Mouse (Mus musculus) mouse trophoblast stem cell (cell line): Measurements from ENCODE around the gene Prickle2.

Experiments used
- in situ Hi-C, 2 experiments: fragments of 300-500 bp; cut with MseI, MboI; formaldehyde crosslinking; loops; 2 replicates in 1 of 2; 3 replicates in 1 of 2; pipeline ENCODE4 v1.15.1; 2025

Gene Prickle2

DNA sequence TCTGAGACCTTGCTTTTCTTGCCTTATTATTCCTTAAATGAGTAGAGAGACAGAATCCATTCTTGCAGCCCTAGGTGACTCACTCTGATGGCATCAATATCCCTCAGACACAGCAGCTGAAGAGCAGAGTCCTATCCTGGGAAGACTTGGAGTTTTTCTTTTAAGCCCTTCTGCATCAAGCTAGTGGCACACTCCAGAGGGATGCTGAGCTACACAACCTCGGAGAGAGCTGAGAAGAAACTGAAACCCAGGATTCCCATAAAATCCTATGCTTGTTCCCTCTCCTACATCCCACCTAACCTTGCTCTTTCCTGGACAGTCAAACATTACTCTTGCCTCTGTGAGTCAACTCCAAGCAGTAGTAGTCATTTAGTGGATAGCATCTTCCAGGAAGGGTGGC lies 256.0 kb downstream of the Prickle2 start:
- in situ Hi-C loops, result loop anchor here in 1 of 2 experiments (10.0 kb wide), 1 partner anchor 165 kb away; no protein-coding TSS in a partner anchor

DNA sequence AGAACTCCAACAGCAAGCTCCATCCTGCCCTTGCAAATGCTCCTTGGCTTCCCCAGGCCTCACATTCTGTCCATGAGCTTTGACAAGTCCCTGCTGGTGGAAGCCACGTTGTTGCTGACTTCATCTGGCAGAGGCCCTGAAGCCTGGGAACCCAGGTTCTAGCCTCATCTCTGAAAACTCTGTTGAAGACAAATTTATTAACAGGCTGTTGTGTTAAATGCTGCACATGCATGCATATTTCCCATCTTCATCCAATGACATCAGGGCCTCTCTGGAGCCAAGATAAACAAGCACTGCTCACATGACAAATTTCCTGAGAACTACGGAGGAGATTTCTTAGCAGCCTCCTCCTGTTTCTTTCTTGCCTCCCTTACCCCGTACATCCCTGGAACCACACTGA lies 259.3 kb downstream of the Prickle2 start:
- in situ Hi-C loops, result loop anchor here in 1 of 2 experiments (10.0 kb wide), 1 partner anchor 162 kb away; no protein-coding TSS in a partner anchor

DNA sequence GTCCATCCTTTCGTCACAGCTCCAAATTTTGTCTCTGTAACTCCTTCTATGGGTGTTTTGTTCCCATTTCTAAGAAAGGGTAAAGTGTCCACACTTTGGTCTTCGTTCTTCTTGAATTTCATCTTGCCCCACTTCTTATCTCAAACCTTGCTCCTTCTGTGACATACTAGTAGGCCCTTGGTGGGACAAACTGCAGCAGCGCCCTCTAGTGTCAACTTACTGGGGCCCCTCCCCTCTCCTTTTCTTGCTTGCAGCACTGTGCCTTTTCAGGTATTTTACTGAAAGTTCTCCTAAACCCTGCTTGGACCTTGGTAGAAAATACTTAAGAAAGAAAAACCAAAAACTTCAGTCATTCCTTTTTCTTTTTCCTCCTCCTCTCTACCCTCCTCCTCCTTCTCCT lies 264.8 kb downstream of the Prickle2 start:
- in situ Hi-C loops, result loop anchor here in 1 of 2 experiments (10.0 kb wide), 1 partner anchor 156 kb away; no protein-coding TSS in a partner anchor

DNA sequence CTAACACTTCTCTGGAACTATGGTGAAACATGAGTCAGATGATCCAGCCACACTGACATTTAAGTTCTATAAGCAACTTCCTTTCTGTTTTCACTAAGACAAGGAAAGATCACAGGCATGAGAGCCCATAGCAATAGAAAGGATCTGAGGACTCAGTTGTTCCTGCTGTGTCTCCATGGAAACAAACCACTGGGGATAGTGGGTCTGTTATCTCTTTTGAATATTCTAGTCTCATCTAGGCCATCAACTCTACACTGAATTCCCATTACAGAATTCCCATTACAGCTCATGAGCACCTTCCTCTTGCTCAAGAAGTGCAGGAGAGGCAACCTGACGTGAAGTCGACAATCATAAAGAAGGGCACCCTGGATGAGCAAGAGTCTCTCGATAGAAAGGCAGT lies 265.7 kb downstream of the Prickle2 start:
- in situ Hi-C loops, result loop anchor here in 1 of 2 experiments (10.0 kb wide), 1 partner anchor 155 kb away; no protein-coding TSS in a partner anchor

DNA sequence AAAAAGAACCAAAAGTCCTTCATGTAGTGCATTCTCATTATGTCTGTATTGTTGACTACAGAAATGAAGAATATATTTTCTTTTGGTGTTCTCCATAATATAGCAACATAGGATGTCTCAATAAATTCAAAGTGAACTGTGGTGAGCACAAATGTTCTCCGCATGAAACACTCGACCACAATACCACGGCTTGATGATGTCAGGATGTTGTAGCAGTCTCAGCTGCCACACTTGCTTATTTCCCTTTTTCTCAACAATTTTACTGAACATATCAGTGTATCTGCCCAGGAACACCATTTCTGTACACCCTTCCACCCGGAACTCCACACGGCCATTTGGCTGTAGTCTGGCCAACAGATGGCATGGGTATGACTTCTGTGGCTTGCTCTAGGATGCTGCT lies 273.8 kb downstream of the Prickle2 start:
- in situ Hi-C loops, result no loop called here

DNA sequence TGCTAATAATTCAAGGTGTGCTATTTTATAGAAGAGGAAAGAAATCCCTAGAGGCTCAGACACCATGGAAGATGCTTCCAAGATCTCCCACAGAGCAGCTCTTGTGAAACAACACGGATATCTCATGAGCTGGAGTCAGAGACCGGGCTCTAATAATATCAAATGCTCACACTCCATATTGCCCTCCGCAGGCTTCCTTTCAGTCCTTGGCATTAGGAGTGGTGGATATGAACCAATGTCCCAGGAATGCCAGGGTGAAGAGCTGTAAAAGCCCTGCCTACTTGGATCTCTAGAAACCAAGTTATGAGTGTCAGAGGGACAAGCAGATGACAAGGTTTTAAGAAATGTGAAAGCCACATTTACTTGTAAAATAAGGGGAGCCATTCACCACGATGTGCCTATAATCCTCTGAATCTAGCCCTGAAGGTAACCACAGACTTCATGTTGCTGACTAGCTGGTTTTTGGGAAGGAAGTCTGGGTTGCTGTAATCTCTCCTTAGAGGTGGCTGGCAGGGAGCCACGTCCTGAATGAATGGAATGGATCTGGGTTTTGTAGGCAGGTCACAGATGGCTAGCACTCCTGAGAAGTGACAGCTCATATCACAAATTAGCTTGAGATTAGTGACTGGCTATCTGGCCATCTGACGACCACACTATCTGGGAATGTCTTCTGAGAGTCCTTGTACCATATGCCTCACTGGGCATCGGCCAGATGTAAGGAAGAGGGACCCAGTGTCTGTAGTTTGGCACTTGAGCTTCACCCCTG lies 278.4 kb downstream of the Prickle2 start:
- in situ Hi-C loops, result no loop called here

DNA sequence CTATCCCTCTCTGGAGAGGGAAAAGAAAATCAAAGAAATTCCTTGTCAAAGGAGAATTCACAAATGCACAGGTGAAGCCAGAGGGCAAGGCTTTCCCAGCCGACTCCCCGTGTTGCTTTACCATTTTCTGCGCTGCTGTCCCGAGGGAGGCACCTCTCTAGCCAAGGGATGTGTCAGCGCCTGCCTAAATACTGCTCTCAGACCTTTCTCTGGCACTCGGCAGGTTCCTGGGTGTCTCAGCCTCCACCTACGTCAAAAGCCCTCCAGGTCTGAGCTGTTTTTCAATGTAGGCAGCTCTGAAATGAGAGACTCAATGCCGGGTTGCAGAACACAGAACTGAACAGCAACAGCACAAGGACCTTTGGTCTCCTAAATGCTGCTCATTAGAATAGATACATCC lies 280.1 kb downstream of the Prickle2 start:
- in situ Hi-C loops, result no loop called here

DNA sequence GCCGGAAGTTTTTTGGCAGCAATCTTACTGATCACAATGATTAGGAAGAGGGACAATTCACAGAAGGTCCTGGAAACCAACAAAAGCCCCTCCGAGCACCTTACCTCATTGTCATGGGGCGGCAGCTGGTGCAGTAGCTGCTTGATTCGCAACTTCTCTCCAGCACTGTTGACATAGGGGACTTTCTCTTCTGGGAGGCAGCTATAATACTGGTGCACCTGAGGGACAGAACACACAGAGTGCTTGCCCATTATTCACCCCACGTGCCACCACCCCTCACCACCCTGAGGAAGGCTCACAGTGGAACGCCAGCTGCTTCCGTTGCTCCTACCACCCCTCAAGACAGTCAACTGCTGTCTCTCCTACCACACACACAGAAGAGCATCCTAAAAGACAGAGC lies 280.5 kb downstream of the Prickle2 start:
- in situ Hi-C loops, result no loop called here

DNA sequence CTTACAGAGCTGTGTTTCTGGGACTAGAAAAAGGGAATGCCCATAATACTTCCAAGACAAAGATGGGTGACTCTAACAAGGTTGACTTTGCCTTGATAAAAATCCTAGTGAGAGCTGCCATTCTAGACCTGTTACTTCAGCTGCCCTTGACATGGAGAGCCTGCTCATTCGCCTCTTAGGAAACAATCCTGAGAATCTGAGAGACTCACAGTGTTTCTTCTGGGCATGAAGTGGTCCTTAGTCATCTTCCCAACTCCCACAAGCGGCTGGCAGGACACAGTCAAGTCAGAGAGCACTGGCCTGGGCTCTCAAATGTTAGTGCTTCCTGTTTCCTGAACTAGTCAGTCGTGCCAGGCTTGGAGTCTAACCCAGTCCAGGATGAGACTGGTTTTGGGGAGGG lies 281.0 kb downstream of the Prickle2 start:
- in situ Hi-C loops, result no loop called here

DNA sequence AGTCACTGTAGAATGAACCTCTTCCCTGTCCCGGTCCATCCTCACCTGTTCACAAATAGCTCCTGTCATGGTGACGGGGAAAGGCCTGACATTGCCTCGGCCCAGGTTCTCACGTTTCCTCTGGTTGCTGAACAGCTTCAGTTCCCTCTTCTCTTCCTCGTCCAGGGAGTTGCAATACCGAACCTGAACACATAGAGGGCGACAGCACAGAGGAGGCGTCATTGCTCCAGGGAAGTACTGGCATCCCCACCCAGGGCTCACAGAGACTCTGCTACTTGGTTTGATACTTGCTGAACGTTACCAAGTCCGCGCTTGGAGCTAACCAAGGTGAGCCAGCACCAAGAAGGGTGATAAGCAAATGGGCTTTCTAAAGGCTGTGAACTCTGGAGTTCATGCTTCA lies 283.7 kb downstream of the Prickle2 start:
- in situ Hi-C loops, result no loop called here

DNA sequence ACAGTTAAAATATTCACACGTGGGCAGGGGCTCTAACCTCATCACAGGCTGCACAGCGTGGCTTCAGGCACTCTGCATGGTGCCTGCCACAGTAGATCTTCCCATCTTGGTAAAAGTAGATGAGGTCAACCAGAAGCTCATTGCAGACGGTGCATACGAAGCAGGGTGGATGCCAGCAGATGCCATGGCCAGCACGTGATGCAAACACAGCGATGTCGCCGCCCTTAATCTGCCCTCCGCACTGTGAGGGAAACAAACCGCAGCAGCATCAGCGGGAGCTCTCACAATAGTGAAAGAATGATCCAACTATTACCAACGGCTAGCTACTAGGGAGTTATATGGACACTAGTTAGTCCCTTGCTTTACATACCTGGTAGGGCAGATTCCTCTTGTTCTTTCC lies 285.8 kb downstream of the Prickle2 start:
- in situ Hi-C loops, result no loop called here

DNA sequence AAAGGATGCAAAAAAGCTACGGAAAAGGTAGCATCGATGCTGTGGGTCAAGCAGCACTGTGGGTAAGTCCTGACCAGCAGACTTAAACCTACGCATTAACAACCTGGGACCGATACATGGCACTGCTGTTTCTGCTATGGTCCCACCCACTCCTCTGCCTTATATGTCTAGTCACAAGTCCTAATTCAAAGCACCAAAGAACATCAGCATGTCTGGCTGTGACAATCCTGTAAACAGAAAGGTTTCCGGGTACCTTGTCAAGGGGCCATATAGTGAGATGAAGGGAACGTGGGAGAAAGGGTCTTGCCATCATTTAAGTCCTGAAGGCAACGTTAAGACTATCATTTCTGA lies 290.6 kb downstream of the Prickle2 start:
- in situ Hi-C loops, result no loop called here

DNA sequence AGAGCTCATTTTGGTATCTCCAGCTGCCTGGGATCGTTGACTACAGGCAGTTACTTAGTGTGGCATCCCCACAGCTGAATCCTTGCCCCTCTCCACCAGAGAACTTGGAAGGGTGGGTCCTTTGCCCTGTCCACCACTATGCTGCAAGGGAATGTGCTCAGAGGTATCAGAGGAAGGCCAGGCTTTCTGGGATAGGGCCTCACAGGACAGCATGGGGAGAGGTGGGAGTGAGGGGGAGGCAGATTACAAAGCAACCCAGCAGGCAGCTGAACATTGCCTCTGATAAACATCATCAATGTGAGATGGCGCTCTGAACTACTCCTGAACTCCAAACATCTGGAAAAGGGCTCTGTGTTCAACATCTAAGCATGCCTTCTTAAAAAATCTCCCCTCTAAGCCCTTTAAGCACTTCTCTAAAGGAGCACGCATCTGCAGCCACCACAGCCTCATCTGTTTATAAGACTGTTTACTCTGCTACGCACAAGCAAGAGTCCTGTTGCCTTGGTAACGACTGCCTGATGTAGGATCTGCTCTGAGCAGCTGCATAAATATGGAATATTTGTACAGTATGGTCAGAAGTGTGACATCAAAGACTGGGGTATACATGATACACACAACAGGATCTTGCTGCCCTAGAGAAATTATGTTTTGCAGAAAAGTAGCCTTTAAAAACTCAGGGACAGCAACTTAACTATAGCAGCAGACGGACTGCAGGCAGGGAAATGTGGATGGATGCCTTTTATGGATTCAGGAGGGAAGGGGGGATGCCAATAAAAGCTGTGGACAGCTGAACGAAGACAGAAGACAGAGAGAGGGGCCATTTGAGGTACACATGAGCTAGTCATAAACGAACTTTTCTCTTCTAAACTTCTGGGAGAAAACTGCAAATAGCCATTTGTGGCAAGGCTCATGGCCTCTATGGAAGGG lies 291.2 kb downstream of the Prickle2 start:
- in situ Hi-C loops, result no loop called here

DNA sequence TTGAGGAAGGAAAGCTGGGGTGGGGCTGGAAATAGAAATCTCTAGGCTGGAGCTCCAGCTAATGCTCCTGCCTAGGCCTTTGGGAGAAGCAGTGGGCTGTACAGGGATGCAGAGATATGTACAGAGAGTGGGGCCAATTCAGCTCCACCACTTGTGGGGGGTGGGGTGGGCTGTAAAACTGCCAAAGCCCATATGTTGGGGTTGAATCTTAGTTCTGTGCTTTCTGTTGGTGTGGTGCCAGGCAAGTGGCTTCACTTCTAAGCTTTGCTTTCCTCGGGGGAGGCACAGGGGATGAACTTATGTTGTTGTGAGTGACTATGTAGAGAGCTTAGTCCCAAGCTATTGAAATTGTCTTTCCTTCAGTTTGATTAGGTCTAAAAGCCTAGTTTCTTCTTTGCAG lies 292.0 kb downstream of the Prickle2 start:
- in situ Hi-C loops, result no loop called here

DNA sequence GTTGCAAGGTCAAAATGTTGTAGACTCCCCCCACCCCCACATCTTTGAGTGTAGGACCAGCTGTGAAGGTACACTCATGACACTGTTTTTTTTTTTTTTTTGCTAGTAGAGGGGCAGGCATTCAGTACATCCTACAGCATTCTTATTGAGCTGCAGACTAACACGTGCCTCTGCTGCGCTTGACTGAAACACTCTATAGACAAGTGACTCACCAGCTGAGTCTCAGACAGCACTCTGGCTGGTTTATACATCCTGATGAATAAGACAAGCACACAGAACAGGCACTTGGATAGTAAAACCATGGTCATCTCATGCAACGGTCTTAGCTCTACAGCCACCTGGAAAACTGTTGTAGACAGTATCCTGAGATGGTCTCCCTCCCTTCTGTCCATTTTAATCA lies 296.2 kb downstream of the Prickle2 start:
- in situ Hi-C loops, result no loop called here

DNA sequence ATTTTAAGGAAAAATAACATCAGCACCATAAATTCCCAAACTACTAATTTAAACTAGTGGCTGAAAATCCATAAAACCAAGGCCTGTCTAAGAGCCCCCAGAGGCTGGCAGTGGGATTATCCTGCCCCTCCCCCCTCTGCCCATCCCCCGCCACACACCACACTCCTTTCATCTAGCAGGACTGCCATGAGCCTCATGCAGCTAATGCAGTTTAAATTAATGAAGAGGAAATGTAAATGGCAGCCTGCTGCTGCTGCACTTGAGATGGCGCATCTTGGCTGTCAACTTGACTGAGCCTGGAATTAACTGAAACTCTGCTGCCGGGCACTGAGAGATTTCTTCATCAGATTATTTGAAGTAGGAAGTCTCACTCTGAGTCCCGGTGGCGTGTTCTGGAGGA lies 298.7 kb downstream of the Prickle2 start:
- in situ Hi-C loops, result no loop called here

DNA sequence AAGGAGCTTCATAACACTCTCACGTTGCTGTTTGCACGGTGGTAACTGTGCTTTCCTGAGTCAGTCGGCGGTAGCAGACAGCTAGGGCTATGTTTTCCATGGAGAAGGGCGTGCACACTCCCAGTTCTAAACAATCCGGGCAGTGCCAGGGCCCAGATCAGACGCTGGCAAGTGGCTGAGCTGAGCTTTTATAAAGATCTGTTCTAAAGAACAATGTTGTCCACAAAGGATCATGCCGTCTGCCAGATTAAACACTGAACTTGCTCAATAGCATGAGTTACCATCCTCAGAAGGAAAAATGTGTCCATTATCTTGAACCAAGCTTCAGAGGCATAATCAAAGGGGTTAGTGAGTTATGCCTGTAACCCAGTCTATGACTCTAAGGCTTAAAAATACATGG lies 300.4 kb downstream of the Prickle2 start:
- in situ Hi-C loops, result no loop called here

DNA sequence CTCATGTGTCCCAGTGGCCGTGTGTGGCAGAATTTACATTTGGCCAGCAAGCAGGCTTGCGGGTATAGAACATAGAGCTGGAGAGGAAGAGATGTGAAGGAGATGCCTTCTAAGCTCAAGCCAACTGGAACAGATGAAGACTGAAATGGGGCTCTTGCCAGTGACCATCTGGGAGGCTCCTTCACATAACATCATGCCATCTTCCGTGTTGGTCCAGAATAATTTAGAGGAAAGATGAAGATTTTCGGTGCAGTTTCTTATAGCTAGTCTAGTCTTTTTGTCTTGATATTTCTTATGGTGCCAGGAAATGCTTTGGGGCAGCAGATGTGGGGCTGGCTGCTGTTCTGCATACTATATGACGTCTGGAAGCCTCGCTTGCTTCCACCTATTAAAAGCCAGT lies 308.1 kb downstream of the Prickle2 start:
- in situ Hi-C loops, result no loop called here

DNA sequence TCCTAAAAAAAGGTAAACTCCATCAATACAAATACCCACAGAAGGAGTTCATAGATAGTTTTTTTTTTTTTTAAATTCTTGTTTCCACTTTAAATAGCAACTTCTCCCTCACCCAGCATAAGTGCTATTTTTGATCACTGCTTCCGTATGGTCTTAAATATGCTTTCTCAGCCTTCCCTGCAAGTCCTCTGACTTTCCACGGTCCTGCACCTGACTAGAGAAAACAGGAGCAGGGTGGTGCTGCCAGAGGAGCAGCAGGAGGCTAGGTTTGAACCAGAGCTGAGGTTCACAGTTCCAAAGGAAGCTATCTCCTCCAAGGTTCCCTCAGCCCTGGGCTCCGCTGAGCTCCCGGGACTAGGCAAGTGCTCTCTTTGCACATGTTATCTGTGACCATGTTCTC lies 310.4 kb downstream of the Prickle2 start:
- in situ Hi-C loops, result no loop called here

DNA sequence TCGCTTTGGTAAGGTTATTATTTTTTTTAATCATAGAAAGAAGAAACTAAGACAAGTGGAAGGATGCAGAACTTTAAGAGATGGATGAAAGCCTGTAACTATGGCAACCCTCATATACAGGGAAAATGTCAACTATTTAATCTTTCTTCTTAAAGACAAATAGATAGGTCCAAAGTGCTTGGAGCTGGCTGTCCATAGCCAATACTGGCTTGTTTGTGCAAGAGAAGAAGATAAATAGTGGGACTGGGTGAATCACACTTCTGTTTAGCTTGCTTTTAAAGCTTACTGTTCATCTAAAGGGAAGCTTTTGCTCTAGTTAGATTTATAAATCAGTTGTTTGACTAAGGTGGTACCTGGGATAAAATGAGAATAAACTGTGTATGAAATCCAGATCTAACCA lies 310.8 kb downstream of the Prickle2 start:
- in situ Hi-C loops, result no loop called here

DNA sequence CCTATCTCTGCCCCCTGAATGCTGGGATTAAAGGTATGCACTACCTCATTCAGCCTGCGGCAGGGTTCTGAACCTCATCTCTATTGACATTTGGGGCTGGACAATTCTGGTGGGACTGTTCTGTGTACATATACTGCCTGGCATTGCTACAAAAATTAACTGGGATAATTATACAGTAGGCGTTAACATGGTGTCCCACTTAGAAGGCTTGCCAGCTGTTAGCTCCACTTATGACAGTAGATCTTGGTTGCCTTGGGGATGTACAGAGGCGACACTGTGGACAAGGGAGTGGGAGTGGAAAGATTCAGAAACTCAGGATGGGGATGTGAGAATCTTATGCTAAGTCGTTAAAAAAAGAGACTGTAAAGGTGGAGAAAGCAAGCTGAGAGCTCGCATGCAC lies 311.3 kb downstream of the Prickle2 start:
- in situ Hi-C loops, result no loop called here

DNA sequence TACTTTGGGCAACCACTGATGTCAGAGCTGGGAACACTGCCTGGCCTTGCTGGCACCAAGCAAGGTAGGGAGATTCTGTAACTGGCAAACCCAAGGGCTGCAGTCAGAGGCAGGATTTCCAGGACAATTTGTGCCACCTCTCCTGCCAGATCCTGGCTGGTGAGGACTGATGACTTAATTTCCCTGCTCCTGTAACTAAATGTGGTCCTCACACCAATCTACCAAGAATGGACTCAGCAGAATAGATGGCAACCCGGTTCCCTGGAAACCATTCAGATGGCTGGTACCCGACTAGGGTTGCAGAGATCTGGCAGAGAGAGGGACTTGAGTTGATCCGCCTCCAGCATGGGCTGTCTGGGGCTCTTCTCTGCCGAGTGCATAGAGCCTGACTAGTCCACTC lies 315.6 kb downstream of the Prickle2 start:
- in situ Hi-C loops, result no loop called here

DNA sequence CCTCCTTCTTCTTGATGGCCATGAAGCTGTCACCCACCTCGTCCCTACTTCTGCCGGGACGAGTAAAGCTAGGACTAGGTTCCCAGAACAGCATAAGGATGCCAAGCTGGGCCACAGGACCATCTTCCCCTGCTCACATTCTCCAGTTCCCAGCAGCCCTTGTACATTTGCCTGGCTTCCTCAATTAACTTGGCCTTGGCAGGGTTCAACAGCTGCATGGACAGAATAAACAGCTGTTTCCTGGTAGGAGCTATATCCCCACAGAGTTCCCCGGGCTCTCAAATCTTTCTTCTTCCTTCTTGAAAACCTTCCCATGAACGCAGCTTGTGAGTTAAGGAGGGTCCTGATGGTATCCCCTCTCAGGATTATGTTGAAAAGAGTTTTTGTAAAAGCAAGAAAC lies 317.3 kb downstream of the Prickle2 start:
- in situ Hi-C loops, result no loop called here
